Mouse (Mus musculus): ENCODE results near the gene Lmod1. TPM values are rescaled to one million over a fixed set of nuclear protein-coding genes. Genes with fewer than 3 reads are reported as not detected.

Lmod1 gene
- polyA plus RNA-seq (2015; fragmentation: Illumina TruSeq; extraction: RNeasy Lipid Tissue Mini Kit (QIAGEN cat#74804); ENCODE audit: low read depth, low replicate concordance), result 1.1 TPM

GRCm38 (mm10) chr1:135324571-135324970 is at the start of gene Lmod1:
TSS of gene Lmod1 (plus strand) at chr1:135324807.

GRCm38 (mm10) chr1:135283826-135284291 is 40.7 kb upstream of the Lmod1 start, which contains the start of gene Rnpep:
TSS of gene Rnpep (minus strand) at chr1:135284084.

GRCm38 (mm10) chr1:135313284-135314031 is 11.1 kb upstream of the Lmod1 start, which contains the start of gene Timm17a:
TSS of gene Timm17a (minus strand) at chr1:135313778.

GRCm38 (mm10) chr1:135374868-135375581 is 50.4 kb downstream of the Lmod1 start, which contains the start of gene Shisa4:
TSS of gene Shisa4 (minus strand) at chr1:135375237.

Other genes with a start within 250 kb of the Lmod1 start
- gene Lgr6, start 219.5 kb upstream of the Lmod1 start, polyA plus RNA-seq (2015; fragmentation: Illumina TruSeq; extraction: RNeasy Lipid Tissue Mini Kit (QIAGEN cat#74804); ENCODE audit: low read depth, low replicate concordance), result 2.0 TPM
- 1.2 TPM for gene Ptpn7, start 192.1 kb upstream of the Lmod1 start, polyA plus RNA-seq (2015; fragmentation: Illumina TruSeq; extraction: RNeasy Lipid Tissue Mini Kit (QIAGEN cat#74804); ENCODE audit: low read depth, low replicate concordance)
- gene Arl8a, start 178.0 kb upstream of the Lmod1 start, polyA plus RNA-seq (2015; fragmentation: Illumina TruSeq; extraction: RNeasy Lipid Tissue Mini Kit (QIAGEN cat#74804); ENCODE audit: low read depth, low replicate concordance), result 205 TPM
- 220 TPM for gene Gpr37l1, start 157.1 kb upstream of the Lmod1 start, polyA plus RNA-seq (2015; fragmentation: Illumina TruSeq; extraction: RNeasy Lipid Tissue Mini Kit (QIAGEN cat#74804); ENCODE audit: low read depth, low replicate concordance)
- gene Elf3, start 66.2 kb upstream of the Lmod1 start, polyA plus RNA-seq (2015; fragmentation: Illumina TruSeq; extraction: RNeasy Lipid Tissue Mini Kit (QIAGEN cat#74804); ENCODE audit: low read depth, low replicate concordance), result not detected
- gene Rnpep, start 40.7 kb upstream of the Lmod1 start, polyA plus RNA-seq (2015; fragmentation: Illumina TruSeq; extraction: RNeasy Lipid Tissue Mini Kit (QIAGEN cat#74804); ENCODE audit: low read depth, low replicate concordance), result 46.0 TPM
- 167 TPM for gene Timm17a, start 11.0 kb upstream of the Lmod1 start, polyA plus RNA-seq (2015; fragmentation: Illumina TruSeq; extraction: RNeasy Lipid Tissue Mini Kit (QIAGEN cat#74804); ENCODE audit: low read depth, low replicate concordance)
- gene Shisa4, start 50.4 kb downstream of the Lmod1 start, polyA plus RNA-seq (2015; fragmentation: Illumina TruSeq; extraction: RNeasy Lipid Tissue Mini Kit (QIAGEN cat#74804); ENCODE audit: low read depth, low replicate concordance), result 174 TPM
- 96.3 TPM for gene Ipo9, start 105.7 kb downstream of the Lmod1 start, polyA plus RNA-seq (2015; fragmentation: Illumina TruSeq; extraction: RNeasy Lipid Tissue Mini Kit (QIAGEN cat#74804); ENCODE audit: low read depth, low replicate concordance)

Measured in brain, adult 10 weeks (tissue).